Mouse (Mus musculus) E14TG2a.4 (cell line): ENCODE measurements around the gene Tgif2.
"Not testable (repeated sequence)": the region's sequence is repeated elsewhere in the genome, so short reads cannot be mapped to it uniquely, and the experiment has no call there.

Experiments
- H3K27me3 ChIP-seq: 2 replicates; pipeline ENCODE4 v1.6.1; 2014; ENCODE audit warnings: low read length, control low read depth; ENCODE audit not compliant: insufficient read depth
- H3K36me3 ChIP-seq: 2 replicates; pipeline ENCODE4 v1.6.1; 2014; ENCODE audit warnings: low read length, control low read depth; ENCODE audit not compliant: insufficient read depth
- H3K4me1 ChIP-seq: replicated peaks from 2 replicates; pipeline ENCODE4 v1.6.1; 2014; ENCODE audit warnings: low read depth, low read length, control low read depth
- H3K4me3 ChIP-seq: replicated peaks from 2 replicates; pipeline ENCODE4 v1.5.1; 2014; ENCODE audit warnings: mild to moderate bottlenecking, low read length
- H3K9me3 ChIP-seq: 2 replicates; pipeline ENCODE4 v1.6.1; 2014; ENCODE audit warnings: low read length, control low read depth
- CTCF ChIP-seq: conservative IDR thresholded peaks from 2 replicates; pipeline ENCODE4 v1.5.1; 2014; ENCODE audit warnings: low read length
- NANOG ChIP-seq: IDR thresholded peaks from 2 replicates; pipeline ENCODE4 v1.6.1; 2014; ENCODE audit warnings: borderline replicate concordance, low read length, mixed read lengths
- POU5F1 ChIP-seq: IDR thresholded peaks from 2 replicates; pipeline ENCODE4 v1.6.1; 2014; ENCODE audit warnings: low read length, borderline replicate concordance

The Tgif2 gene

DNA sequence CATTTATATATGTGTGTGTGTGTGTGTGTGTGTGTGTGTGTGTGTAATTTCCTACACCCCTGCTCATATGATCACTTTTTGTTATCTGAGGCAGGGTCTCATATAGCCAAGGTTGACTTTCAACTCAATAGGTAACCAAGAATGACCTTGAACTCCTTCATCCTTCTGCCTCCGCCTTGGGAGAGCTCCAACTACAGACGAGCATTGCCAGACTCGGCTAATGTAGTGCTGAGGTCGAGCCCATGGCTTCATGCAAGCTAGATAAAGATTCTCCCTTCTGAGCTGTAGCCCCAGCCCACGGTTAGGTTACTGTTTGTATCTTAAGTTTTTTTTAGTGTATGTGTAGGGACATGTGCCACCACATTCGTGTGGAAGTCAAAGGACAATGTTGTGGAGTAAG, 62.1 kb downstream of the Tgif2 start:
- Histone ChIP-seq H3K36me3 (no peaks in the 10 kb centered on the region), H3K27me3 (no peaks in the 10 kb centered on the region), H3K9me3 (no peaks in the 10 kb centered on the region), H3K4me1 (no peaks in the 10 kb centered on the region), H3K4me3 (no peak overlapping the region)
- TF ChIP-seq POU5F1 = no peak
- no peak for TF ChIP-seq NANOG
- no peak for TF ChIP-seq CTCF

DNA sequence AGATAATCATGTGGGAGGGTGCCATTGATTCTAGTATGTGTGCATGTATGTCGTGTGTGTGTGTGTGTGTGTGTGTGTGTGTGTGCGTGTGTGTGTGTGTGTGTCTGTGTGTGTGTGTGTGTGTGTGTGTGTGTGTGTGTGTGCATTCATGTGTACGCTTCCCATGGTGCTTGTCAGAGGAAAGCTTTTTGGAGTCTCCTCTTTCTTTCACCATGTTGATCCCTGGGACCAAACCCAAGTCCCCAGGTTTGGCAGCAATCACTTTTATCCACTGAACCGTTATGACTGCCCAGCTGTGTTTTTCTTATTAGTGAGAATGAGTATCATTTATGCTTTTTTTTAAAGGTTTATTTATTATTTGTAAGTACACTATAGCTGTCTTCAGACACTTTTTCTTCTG, 62.6 kb downstream of the Tgif2 start:
- H3K4me1 ChIP-seq, H3K9me3 ChIP-seq, H3K4me3 ChIP-seq, H3K27me3 ChIP-seq, H3K36me3 ChIP-seq: not testable (repeated sequence)

DNA sequence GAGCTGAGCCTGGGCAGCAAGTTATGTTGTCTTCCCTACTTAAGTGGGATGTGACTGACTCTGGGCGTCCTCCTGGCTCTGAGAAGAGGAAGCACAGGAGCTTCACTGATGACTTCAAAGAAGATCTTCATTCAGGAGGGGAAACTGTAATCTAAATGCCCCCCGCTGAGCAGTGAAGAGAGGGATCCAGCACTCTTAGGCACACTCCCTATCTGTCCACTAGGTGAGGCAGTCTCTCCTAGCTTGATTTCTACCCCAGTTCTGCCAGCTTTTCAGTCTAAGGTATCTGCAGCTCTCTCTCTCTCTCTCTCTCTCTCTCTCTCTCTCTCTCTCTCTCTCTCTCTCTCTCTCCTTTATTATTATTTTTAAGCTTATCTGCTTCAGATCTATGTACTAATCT, 63.6 kb downstream of the Tgif2 start:
- Histone ChIP-seq H3K4me1 (no peaks in the 10 kb centered on the region), H3K36me3 (no peaks in the 10 kb centered on the region), H3K27me3 (no peaks in the 10 kb centered on the region)

More for the DNA sequence above, 63.6 kb downstream of the Tgif2 start:
- H3K4me3 ChIP-seq = no peak overlapping the region
- H3K9me3 ChIP-seq = peaks cover 12% of the 10 kb centered on the region; the same call in 1 of the 2 replicates
- TF ChIP-seq CTCF (peak; percentile 19), NANOG (no peak), POU5F1 (no peak)
